Mouse (Mus musculus) adrenal gland, postnatal 10 days (tissue): ENCODE results near the gene Trpc2. TPM values are rescaled to one million over a fixed set of nuclear protein-coding genes. Genes with fewer than 3 reads are reported as not detected.
"Not testable (repeated sequence)": the region's sequence is repeated elsewhere in the genome, so short reads cannot be mapped to it uniquely, and the experiment has no call there.

ENCODE experiments used
- DNase-seq: peaks from one replicate; pipeline ENCODE4 v3.0.0; 2021; ENCODE audit warnings: mixed read lengths
- long read RNA-seq, 2 experiments: library from polyadenylated mRNA; stranded (forward); transcript quantifications; one replicate each; pipeline ENCODE4 v2.0.0; 2021
- total RNA-seq, 2 experiments: library from RNA; stranded (reverse); gene quantifications; 2 replicates each; pipeline ENCODE4 v1.2.3; 2021

The Trpc2 gene
- total RNA-seq: under 1 TPM in 1 of 2 experiments, not detected in 1; 0.88 TPM
- long read RNA-seq, experiment 1, partial matches to known transcripts: 1 of 1 reads
- long read RNA-seq, experiment 1, other reads (novel, unspliced or antisense): 0 of 1 reads
- long read RNA-seq, experiment 2: 0 reads

DNA sequence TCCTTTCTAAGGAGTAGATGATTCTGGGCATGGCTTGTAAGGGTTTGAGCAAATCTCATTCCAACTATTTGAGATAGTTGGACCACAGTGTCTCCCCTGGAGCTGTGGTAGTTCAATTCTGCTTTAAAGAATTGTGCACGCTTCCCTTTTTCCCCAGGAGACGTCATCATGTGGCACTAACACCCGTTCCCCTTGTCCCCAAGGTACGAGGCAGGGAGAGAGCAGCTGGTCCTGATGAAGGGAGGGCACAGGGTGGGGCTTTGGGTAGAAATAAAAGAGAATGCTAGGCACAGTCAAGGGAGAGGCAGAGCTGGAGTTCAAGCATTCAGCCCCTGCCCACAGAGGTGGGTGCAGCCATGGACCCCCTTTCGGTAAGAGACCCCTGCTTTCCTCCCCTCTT is at the start of gene Trpc2:
Trpc2 (plus strand) TSS at position 301 of the 400 bp plus-strand sequence.
- no peak for DNase-seq

DNA sequence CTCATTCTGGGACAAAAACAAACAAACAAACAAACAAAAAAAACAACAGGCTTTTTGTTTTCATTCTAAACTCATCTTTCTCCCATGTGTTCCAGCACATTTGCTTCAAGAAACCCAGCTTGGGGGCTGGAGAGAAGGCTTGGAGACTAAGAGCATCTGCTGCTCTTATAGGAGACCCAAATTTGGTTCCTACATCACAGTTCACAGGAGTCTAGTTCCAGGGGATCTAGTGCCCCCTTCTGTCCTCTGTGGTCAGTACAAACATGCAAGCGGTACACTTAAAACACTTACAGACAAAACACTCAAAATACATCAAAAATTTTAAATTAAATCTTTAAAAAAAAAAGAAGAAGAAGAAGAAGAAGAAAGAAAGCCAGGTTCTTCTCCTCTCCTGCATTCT is 48.0 kb upstream of the Trpc2 start:
- DNase-seq: no peak

DNA sequence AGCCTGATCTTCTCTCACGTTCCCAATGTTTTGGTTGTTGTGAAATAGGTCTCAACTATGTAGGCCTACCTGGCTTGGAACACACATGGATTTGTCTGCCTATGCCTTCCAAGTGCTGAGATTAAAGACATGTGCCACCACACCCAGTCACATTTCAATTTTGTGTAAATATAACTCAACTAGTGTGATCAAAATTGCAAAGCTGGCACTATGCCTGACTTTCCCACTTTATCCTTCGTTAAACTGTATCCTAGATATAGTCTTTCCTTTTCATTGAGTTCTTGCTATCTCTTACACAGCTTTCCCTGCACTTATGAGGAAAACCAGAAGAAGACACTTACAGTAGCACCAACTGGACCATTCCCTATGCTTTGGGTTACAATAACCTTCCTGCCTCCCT is 47.4 kb upstream of the Trpc2 start:
- DNase-seq: no peak

DNA sequence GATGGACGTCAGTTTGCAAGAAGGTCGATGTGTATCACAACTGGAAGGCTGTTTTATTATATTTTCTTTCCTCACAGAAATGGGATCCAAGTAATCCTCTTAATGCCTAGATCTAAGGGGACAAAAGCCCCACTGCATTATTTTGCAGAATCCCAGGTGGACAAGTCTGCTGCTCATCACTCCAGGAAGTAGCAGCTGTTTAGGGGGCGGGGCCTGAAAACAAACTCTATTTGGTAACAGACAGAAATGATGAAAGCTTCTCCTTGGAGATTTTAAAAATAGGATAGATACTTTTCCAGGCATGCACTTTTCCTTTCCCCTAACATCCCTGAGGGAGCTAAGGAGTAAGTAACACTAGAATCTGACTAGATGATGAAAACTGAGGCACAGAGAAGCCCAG is 45.6 kb upstream of the Trpc2 start:
- no peak for DNase-seq

DNA sequence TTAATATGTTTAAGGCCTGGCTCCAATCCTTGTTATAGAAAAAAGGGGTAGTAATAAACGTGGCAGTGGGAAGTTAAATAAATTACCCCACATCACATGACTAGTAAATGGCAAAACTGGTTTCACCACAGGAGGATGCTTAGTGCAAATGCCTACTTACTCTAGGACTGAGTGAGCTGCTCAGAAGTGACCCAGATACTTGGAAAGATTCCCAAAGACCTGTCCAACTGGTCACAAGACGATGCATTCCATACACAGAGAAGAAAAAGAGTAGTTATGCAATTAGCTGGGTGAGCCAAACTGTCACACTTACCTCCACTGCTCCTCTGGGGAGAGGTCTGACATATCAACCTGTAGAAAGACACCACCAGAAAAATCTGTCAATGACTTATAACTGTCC is 40.6 kb upstream of the Trpc2 start:
- no peak for DNase-seq

DNA sequence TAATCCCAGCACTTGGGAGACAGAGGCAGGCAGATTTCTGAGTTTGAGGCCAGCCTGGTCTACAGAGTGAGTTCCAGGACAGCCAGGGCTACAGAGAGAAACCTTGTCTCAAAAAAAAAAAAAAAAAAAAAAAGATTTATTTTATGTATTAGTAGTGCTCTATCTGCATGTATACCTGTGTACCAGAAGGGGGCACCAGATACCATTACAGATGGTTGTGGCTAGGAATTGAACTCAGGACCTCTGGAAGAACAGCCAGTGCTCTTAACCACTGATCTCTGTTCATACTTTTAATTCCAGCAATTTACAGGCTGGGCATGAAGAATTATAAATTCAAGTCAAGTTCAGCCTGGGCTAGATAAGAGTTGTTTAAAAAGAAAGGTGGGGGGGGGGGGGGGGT is 34.4 kb upstream of the Trpc2 start:
- not testable (repeated sequence) for DNase-seq

DNA sequence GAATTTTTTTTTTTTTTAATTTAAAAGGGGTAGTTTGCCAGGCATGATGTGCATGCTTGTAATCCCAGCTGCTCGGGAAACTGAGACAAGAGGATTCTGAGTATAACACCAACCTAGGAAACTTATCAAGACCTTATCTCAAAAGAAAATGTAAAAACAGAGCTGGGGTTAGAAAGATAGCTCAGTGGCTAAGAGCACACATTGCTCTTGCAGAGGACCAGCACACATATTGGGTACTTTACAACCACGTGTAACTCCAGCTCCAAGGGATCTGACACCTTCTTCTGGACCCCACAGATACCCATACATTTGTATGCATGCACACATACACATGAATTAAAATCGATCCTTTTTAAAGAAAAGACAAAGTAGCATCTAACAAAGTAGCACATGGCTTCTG is 21.6 kb upstream of the Trpc2 start:
- no peak for DNase-seq

DNA sequence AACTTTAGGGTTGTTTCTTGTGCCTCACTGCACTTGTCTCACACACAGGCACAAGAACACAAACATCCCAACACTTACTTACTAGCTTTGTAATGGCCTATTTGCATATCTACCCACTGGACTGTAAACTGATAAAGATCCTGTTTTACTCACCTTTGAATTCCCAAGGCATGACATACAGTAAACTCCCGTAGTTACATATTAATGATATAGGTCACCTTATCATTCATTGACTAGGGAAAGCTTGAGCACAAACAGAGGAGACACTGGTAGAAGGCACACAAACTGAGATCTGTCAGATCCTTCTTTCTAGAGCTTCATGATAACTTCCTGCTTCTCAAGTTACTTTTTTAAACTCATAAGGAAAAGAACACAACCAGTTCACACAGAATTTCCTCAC is 20.7 kb upstream of the Trpc2 start:
- no peak for DNase-seq

DNA sequence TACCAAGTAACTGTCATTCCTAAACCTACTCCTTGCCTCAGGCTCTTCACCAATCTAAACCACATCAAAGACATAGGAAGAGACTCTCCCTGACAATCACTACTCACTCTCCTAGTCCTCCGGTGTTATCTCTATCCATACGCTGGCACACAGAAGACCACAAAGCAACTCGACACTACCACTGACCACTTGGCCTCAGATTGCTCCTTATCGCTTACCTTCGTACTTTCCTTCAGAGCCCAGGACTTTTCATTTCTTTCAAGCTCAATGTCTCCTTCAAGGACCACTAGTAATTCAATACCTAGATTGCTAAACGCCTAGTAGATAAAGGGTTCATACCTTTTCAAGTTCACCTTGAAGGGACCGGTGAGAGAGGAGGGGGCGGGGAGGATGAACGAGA is 19.0 kb upstream of the Trpc2 start:
- DNase-seq: no peak

DNA sequence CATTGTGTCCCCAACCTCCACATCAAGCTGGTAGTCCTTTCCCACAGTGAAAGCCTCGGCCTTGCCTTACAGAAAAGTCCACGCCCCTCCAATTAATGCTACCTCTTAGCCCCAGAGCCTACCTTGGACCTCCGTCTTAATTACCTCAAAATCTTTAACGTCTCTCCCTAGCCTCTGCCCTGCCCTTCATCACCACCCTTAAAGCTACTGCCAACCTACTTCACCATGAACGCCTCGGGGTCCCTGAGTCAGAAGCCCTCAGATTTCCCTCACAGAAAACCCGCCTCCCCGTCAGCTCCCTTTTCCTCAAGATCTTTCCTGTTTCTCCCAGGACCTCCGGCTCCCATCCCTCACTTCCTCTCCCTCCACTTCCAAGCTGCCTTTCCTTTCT is 18.3 kb upstream of the Trpc2 start:
- no peak for DNase-seq

DNA sequence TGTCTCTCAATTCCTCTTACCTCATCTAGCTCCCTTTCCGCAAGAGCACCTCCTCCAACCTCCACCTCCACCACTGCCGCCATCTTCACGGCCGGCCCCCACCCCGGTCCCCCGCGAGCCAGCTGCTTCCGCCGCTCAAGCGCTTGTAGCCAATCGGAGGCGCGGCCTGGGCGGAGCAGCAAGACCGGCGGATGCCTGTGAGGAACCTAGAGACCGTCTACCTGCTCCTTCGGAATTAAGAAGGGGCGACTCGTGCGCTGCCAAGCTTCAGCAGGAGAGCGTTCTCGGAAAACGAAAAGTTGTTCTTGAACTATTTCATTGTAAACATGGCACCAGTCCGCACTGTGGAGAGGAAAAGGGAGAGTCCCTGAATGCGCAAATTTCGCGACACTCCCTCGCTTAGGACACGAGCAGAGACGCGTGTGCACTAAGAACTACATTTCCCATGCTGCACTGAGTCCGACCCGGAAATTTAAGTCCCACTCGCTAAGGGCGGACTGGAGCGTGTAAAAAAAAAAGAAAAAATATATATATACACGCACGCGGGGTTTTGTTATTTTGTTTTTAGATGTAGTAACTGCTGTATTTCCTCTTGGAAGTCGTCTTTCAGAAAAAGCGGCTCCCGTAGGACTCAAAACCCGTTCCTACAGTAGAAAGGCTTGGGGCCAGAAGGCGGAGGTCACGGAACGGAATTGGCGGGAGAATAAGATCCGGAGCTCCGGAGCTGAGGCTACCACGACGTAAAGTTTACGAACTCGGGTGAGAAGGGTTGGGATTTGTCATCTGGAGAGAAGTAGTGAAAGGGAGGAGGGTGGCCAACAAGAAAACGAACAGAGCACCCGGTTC is 17.6 kb upstream of the Trpc2 start, which contains the start of the genes Rnf121, Xndc1 and Xntrpc:
Rnf121 (minus strand) TSS at position 424 of the 846 bp plus-strand sequence.
Xndc1 (plus strand) TSS at position 466 of the 846 bp plus-strand sequence.
Xntrpc (plus strand) TSS at position 668 of the 846 bp plus-strand sequence.
- DNase-seq: peak; percentile 94

DNA sequence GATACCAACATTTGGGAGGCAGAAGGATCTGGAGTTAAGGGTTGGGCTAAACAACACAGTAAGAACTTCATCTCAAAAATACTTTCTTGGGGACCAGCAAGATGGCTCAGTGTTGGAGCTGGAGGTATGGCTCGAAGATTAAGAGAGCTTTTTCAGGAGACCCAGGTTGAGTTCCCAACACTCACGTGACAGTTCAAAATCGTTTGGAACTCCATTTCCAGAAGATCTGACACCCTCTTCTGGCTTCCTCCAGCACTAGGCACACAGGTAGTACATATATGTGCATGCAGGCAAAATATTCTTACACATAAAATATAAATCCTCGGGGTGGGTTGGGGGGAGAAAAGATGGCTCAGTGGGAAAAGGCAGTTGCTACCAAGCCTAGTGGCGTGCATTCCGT is 16.6 kb upstream of the Trpc2 start:
- no peak for DNase-seq

DNA sequence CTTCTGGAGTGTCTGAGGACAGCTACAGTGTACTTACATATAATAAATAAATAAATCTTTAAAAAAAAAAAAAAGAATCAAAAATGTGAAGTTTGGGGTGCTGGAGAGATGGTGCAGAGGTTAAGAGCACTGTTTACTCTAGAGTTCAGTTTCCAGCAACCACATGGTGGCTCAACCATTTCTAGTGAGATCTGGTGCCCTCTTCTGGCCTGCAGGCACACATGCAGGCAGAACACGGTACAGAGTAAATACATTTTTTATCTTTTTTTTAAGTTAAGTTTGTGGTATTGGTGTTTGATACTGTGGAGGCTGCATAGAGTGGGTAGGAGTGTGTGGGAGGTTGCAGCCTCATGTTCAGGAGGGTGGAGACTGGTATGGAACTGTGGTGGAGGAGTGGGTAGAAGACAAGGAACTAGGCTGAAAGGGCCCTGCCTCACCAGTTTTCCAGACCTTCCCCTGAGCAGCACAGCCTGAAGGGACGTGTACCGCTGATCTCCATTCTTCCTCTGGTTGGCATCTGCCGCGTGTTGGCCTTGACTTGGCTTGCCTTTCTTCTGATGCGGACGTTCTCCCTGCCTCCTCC is 6.1 kb upstream of the Trpc2 start:
- peak; percentile 35 for DNase-seq

DNA sequence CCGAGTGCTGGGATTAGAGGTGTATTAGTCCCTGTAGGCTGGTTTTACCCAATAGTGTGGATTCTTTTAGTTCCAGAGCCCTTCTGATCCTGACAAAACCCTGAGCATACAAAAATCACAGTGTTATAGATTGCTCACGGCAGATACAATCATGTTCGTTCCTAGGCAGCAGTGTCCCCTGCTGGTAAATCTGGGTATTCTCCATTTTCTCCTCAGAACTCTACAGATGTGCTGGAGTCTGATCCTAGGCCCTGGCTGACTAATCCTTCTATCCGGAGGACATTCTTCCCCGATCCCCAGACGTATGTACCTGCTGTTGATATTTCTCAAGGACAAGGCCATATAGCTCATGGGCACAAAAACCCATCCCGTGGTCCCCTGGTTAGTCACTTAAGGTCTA is 4.4 kb upstream of the Trpc2 start:
- DNase-seq: peak; percentile 42

DNA sequence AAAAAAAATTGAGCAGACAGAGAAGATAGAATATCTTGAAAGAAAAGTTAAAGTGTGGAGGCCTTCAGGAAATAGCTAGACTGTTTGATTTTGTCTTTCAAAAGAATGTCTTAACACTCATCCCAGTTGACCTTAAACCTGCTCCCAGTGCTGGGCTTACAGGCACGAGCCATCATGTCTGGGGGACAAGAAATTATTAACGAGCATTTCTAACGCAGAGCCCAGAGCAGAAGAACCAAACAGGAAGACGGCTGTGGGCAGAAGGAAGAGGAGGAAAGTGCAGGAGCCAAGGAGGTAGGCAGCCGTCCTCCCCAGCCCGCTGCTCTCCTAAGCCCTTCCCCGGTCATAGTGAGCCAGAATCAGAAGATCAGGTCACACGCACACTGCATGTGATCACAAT is 2.6 kb upstream of the Trpc2 start:
- no peak for DNase-seq

DNA sequence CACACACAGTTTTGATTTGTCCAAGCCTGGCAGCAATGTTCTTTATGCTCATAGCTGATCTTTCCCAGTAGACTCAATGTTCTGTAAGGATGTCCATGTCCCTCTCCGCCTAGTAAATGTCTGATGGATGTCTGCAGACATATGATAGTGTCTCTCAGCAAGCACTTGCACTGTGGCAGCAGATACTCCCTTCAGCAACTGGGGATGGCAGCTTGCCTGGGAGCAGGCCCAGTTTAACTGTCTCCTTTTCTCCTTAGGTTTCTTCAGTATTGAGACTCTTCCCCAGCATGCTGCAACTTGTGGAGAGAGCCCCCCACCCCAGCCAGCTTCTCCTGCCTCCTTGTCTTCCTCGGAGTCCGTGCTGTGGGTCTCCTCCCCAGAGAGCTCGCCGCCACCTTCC is 1.1 kb upstream of the Trpc2 start:
- no peak for DNase-seq

DNA sequence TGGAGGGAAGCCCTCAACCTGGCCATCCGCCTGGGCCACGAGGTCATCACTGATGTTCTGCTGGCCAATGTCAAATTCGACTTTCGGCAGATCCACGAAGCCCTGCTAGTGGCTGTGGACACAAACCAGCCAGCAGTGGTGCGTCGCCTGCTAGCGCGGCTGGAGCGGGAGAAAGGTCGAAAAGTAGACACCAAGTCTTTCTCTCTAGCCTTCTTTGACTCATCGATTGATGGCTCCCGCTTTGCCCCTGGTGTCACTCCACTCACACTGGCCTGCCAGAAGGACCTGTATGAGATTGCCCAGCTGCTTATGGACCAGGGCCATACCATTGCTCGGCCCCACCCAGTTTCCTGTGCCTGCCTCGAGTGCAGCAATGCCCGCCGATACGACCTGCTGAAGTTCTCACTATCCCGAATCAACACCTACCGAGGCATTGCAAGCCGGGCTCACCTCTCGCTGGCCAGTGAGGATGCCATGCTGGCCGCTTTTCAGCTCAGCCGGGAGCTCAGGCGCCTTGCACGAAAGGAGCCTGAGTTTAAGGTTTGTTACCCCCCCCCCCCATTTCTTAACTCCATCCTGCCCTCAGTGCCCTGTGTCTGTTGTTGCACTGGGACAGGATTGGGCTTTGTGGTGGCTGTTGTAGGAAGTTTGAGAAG is 1.3 kb downstream of the Trpc2 start:
- no peak for DNase-seq

DNA sequence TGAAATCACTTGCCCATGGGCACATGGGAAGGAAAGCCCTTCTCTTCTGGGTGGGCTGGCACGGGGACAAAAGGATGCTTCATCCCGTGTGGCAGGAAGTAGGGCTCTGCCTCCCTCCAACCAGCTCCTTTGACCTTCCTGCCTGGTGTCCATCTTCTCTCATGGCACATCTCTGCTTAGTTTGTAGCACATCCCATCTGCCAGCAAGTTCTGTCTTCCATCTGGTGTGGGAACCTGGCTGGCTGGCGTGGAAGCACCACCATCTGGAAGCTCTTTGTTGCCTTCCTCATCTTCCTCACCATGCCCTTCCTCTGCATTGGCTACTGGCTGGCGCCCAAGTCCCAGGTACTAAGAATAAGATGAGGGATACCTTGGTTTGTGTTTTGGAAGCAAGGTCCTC is 4.4 kb downstream of the Trpc2 start:
- DNase-seq: no peak

DNA sequence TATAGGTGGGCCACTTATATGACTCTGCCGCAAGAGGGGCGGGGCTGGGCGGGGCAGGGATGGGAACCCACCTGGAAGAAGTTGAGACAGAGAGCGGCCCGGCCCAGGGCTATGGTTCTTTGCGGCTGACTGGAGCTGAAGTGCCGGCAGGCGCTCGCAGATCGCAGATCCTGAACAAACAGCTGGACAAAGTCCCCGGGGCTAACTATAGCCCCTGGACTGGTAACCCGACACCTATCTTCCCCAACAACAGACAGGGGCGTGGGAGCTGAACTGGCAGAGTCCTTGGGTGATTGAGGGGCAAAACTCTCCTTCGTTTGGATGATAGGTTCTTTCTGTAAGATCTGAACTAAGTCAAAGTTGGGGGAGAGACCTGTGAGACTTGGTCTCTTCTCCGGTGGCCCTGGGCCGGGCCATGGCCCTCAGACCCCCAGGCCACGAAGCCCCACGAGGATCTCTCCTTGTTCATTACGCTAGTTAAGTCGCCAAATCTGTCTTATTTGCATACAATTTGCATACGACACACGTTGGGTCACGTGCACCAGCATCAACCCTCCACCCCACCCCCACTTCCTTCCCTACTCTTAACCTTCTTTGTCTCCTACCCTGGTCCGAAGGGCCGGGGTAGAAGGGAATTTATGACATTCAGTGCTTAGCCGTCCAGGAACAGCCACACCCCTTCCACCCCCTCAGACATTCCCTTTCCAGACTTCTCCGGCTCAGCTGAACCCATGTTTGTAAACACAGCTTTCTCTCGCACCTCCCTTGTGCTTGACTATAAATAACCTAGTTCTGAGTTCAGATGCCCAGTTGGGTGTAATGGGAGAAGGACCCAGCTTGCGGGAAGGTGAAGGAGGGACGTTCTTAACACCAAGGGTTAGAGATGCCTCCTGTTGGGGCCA is 17.1 kb downstream of the Trpc2 start:
- DNase-seq: no peak

DNA sequence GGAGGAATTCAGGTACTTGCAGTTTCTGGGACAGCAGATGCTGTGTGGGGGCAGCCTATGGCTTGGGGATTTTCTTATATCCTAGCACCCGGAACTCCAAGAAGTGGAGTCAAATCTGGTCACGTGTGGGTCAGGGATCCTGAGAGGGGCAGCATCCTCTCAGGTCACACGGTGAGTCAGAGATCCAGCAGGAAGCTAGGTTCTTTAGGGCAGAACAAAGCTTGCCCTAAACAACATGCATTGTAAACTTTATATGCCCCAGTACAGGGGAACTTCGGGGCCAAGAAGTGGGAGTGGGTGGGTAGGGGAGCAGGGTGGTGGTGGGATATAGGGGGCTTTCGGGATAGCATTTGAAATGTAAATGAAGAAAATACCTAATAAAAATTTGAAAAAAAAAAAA is 18.0 kb downstream of the Trpc2 start:
- no peak for DNase-seq

DNA sequence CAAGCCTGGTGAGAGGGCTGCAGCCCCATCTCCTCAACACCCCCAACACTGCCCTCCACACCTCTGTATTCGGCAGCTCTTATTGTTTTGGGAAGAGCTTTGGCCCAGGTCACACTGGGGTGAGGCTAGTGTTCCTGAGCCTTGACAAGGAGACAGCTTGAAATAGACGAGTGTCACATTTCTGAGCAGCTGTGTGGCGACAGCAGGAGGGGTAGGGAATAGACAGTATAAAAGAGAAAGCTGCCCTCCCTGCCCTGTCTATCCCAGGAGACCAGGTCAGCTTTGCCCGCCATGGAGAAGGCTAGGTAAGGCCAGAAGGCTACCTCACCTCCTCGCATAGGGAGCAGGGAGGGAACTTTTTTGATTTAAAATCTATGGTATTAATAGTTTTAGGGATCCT is 18.6 kb downstream of the Trpc2 start, which contains the start of gene Art1:
Art1 (plus strand) TSS at position 257 of the 400 bp plus-strand sequence.
- DNase-seq: no peak

DNA sequence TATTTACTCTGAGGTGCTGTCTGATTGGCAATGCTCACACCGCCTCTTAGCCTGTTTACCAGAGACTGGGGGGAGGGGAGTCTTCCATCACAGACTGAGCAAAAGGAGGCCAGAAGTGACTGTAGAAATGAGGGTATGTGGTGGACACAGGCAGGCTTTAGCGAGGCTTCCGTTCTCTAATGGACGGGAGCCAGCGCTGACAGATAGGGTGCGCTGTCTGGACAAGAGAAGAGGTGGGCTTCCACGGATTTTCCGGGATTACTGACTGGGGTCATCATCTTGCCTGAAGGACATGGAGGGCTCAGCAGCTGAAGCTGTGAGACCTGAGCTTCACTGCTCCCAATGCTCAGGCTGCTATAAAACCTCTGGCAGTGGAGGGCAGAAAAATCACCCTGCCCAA is 19.3 kb downstream of the Trpc2 start:
- DNase-seq: no peak
